Mouse (Mus musculus): ENCODE measurements at regions not wholly inside any gene's neighbourhood (a gene's known extent, or its start where the extent isn't known, plus 50 kb on each side); places are given as distances from the start of the nearest gene placed in this dataset.

DNA sequence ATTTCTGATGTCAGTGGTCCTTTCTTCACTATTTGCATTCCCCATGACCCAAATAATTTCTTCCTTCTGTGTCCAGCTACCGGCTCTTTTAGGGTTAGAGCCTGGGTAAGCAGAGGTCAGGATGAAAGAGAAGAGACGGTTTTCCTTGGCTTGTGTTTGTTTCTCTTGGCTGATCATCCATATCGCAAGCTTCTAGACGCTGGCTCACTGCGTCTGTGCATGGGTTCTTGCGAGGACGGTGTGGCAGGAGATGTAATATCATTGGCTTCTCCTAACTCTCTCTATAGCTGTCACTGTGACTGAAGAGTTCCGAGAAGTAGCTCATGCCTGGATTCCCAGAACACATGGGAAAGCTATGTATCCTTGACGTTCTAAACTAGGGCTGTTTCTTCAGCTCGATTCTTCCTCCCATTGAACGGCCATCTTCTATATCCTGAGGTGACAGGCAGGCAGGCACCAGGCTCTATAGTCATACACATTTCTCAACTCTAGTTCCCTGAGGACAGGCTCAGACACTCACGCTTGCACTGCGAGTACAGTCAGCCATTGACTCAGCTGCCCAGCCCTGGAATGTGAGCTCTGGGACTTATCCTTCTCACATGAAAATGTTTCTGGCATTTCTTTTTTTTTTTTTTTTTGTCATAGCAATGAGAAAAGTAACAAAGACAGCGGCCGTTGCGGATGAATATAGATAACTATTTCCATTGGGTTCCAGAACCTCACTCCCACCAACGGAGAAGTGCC, 85.0 kb downstream of the Bach1 start:
- no peak for DNase-seq (ENCODE audit: low read depth, low spot score)

DNA sequence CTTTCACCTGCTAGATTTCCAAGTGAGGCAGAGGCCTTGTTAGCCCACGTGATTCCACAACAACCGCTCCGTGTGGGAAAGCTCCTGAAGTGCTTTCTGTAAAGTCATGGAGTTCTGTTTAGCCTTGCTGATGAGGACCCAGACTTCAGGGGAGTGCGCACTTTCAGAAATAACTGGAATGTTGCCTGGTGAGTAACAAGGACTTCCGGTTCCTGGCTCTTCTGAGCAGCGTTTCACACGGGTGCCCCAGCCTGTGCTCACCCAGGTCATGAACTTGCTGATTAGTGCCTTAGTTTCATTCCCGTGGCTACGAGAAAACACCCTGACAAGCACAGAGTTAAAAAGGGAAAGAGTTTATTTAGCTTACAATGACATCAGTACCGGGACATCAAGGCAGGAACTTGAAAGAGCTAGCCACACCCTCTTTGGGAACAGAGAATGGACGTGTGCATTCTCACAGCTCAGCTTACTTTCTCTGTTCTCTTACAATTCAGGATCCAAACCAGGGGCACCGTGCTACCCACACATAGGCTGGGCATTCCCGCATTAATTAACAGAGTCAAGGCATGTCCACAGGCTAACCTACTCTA, 85.8 kb downstream of the Bach1 start:
- no peak for DNase-seq (ENCODE audit: low read depth, low spot score)

DNA sequence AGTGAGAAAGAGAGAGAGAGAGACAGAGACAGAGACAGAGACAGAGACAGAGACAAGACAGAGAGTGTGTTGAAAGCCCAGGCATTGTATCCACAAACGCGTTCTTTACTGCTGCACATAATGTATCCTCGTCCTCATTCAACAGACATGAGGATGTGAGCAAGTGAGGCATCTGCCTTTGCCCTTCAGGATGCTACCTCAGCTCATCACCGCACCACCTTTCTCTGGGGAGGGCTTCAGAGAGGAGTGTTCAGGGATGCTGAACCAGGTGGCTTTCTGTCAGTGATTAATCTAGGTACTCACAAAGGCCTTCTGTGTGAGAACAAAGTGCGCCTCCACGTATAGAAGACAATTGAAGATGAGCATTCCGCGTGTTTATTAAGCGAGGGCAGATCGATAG, 90.8 kb downstream of the Bach1 start:
- DNase-seq (ENCODE audit: low read depth, low spot score) = no peak

GRCm38 (mm10) chr16:87789957-87790356, 91.2 kb downstream of the Bach1 start:
- DNase-seq (ENCODE audit: low read depth, low spot score) = no peak

DNA sequence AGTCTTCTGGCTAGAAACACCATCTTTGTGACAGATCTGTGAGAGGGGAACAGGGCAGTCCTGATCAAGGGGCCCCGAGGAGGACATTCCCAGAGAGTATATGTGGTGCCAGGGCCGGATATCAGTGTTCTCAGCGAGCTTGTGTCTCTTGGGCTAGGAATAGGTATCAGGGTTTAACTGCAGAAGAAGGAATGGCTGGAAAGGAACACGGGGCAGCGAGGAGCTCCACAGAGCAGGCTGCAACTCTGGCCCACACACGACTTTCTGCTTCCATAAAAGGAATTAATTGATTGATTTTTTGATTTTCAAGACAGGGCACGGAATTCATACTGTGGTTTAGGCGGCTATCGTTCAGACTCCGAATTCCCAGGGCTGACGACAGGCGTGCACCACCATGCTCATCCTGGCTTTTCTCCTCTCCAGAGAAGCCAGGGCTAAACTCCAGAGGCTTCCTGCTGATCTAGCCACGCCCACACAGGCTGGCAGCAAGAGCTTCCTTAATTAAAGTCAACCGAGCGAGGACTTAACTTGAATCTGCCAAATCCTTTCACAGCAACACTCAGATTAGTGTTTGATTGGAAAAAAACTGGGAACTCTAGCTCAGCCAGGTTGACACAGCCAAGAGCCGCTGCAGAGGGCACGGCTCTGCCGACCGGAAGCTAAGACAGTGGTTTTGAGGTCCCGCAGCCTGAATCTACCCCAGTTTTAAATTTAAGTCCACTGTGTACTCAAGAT, 97.9 kb downstream of the Bach1 start:
- peak; percentile 44 for DNase-seq (ENCODE audit: low read depth, low spot score)

GRCm38 (mm10) chr16:87802317-87802716, 103.6 kb downstream of the Bach1 start:
- DNase-seq (ENCODE audit: low read depth, low spot score) = no peak

DNA sequence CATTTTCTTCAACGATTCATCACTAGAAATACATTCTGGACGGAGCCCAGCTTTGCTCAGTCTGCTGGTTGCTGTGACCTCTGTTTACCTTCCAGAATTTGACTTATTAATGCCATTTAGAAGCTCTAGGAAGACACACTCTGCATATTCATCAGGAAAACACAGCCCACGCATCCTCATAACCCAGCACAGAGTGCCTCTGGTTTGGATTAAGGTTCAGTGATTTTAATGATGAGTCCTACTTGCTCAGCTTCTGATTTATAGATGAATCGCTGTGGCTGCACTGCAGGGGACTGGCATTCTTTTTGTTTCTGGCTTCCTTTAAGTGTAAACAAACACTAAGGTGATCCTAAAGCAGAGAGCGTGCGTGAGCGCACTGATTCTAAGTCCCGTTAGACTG, 118.8 kb downstream of the Bach1 start:
- DNase-seq (ENCODE audit: low read depth, low spot score) = no peak

- DNase-seq (ENCODE audit: low read depth, low spot score) = no peak
Observed at GRCm38 (mm10) chr16:87834296-87834695, 135.6 kb downstream of the Bach1 start.

DNA sequence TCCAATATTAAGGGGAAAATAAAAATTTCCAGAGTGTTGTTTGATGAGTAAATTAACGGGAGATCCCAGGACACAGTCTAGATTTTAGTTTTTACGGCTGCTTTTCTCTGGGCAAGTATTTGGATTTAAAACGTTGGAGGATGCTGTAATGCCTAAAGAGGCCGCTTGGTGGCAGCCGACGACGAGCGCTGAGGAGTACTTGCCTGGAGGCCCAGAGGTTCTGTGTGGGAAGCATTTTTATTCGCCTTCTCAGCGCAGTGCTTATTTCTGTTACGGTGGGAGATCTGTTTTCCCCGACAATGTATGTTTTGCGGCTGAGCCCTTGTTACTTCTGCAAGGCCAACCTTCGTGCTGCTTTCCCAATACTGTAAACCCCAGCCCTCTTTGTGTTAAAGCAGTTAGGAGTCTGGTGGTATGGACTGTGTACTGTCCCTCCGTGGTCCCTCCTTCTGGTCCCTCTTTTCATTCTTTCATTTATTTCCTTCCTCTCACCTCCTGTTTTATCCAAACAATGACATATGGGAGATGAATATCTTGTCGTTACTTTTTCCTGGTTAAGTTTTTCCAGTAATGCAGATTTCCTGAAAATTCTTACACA, 142.3 kb downstream of the Bach1 start:
- DNase-seq (ENCODE audit: low read depth, low spot score) = peak; percentile 46

Measured in retina, postnatal 7 days (tissue).